8 mouse cellular contexts compared by ENCODE assay signal in the genomic region with DNA sequence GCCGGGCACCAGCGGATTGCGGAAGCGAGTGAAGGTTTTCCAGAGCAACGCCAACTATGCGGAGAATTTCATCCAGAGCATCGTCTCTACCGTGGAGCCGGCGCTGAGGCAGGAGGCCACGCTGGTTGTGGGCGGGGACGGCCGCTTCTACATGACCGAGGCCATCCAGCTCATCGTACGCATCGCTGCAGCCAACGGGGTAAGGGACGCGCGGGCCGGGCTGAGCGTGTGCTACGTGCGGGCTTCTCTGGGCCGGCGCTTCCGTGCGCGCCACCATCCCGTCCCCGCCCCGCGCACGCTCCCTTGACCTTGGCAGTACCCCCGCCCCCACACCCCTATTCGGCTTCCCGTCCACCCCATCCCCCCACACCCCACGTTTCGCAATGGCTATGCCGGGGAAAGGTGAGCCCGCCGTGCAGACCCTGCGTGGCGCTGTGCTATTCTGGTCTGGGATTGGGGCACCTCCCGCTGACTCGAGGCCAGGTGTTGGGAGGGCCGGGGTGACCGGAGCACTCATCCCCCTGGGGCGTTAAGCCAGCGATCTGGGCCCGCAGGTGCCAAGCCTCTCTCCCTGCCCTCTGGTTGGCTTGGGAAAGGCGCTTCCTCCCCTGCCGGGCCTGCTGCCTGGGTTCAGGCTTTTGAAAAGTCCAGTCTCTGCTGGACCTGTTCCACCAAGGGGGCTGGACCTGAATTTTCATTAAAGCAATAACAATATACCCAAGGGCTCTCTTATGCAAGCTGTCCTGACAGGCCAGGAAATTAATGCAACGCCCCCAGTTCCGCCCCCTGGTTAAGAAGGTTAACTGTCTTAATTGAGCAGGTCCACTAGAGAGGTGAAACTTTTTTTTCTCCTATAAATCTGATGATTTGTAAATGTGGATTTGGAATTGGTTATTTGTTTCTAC. TPM values are rescaled to one million over a fixed set of nuclear protein-coding genes. Genes with fewer than 3 reads are reported as not detected.
DNase-seq lines count a peak whose midpoint lies in the region; ATAC-seq lines count a peak whose summit lies in the region.

TSS of gene Itgb3bp (minus strand) at position 201 of the 905 bp plus-strand sequence.

- peak; percentile 91 for DNase-seq in adrenal gland, adult 2 months
- peak; percentile 81 for DNase-seq in embryo, embryonic 10.5 days (ENCODE audit: low spot score)
- DNase-seq in gastrocnemius, postnatal 36 days = peak; percentile 85 to 86
- peak; percentile 81 for DNase-seq in left cerebral cortex, postnatal 36 days (ENCODE audit: low spot score in 2 of 2)
- peak; percentile 83 for DNase-seq in midbrain, embryonic 10.5 days (ENCODE audit: low spot score)
- peak; percentile 97 for DNase-seq in skeletal muscle tissue, adult 2 months (ENCODE audit: low read depth, low spot score)

- H3K9ac ChIP-seq in intestine, embryonic 15.5 days = peak within 1 kb of the TSS; percentile 77

- peak within 1 kb of the TSS; percentile 91 for H3K4me2 ChIP-seq in intestine, embryonic 15.5 days (replicated peaks)

- no peaks in the 10 kb centered on the region for H3K9me3 ChIP-seq in intestine, embryonic 15.5 days
- H3K9me3 ChIP-seq in midbrain, embryonic 10.5 days (replicated peaks) = no peaks in the 10 kb centered on the region

- H3K27ac ChIP-seq in intestine, embryonic 15.5 days = peak within 1 kb of the TSS; percentile 99
- H3K27ac ChIP-seq in midbrain, embryonic 10.5 days (replicated peaks) = peak within 1 kb of the TSS; percentile 90

- no peaks in the 10 kb centered on the region for H3K27me3 ChIP-seq in intestine, embryonic 15.5 days (replicated peaks)
- H3K27me3 ChIP-seq in midbrain, embryonic 10.5 days (ENCODE audit: low read depth, poor library complexity, severe bottlenecking) = no peaks in the 10 kb centered on the region

- peaks cover 11% of the 10 kb centered on the region for H3K4me1 ChIP-seq in intestine, embryonic 15.5 days (replicated peaks)
- H3K4me1 ChIP-seq in midbrain, embryonic 10.5 days = peaks cover 20% of the 10 kb centered on the region

- H3K36me3 ChIP-seq in intestine, embryonic 15.5 days = no peaks in the 10 kb centered on the region
- no peaks in the 10 kb centered on the region for H3K36me3 ChIP-seq in midbrain, embryonic 10.5 days

- peak within 1 kb of the TSS; percentile 71 for H3K4me3 ChIP-seq in intestine, embryonic 15.5 days (replicated peaks)
- H3K4me3 ChIP-seq in midbrain, embryonic 10.5 days = peak within 1 kb of the TSS; percentile 76

- WGBS in intestine, embryonic 15.5 days = 1% methylated on average over 56 of the region's 57 CpGs
- WGBS in midbrain, embryonic 10.5 days = 1% methylated on average over 57 of the region's 57 CpGs

- peak; percentile 94 for ATAC-seq in intestine, embryonic 15.5 days
- no peak; the same call in 1 of the 2 replicates for ATAC-seq in erythroid progenitor cell, adult 5-6 weeks (replicated peaks; ENCODE audit: low FRiP score, poor library complexity, severe bottlenecking)

- intact Hi-C loops in gastrocnemius, postnatal 36 days (cut with DNase I) = loop anchor here (2.0 kb wide), 1 partner anchor 45 kb away; no protein-coding TSS in a partner anchor
- intact Hi-C loops in left cerebral cortex, postnatal 36 days (cut with DNase I) = no loop called here

RNA-seq across cellular contexts. Expression of gene Itgb3bp, which starts in this region (rescaled TPM):
- 1 to 10 TPM; 5.8 to 6.4 TPM for total RNA-seq in adrenal gland, adult 2 months (2021)
- polyA plus RNA-seq in adrenal gland, adult 2 months (2012; rRNA removed) = 0.30 and 0.42 TPM in 2 replicates
- 1 to 10 TPM; 4.7 to 5.6 TPM for total RNA-seq in gastrocnemius, postnatal 36 days (2021)
- polyA plus RNA-seq in intestine, embryonic 15.5 days (2015; fragmentation: Nextera tagmentation; extraction: Ambion mirVana) = 34.6 and 40.1 TPM in 2 replicates
- total RNA-seq in left cerebral cortex, postnatal 36 days (2021) = 1 to 10 TPM; 4.7 to 5.9 TPM
- polyA plus RNA-seq in midbrain, embryonic 10.5 days (2016; fragmentation: Nextera tagmentation; extraction: Ambion mirVana) = 54.9 and 62.3 TPM in 2 replicates
- 1.4 and 15.5 TPM in 2 replicates for total RNA-seq in erythroid progenitor cell, adult 5-6 weeks (2015; ENCODE audit: low replicate concordance)
- total RNA-seq in erythroid progenitor cell, adult 5-6 weeks (2017; ENCODE audit: low replicate concordance) = 1.4 and 8.2 TPM in 2 replicates

Comparison
In these comparisons a context has a peak if more than half of its experiments do, and no peak if none do; other contexts are left out.
1. RNA of gene Itgb3bp (polyA plus RNA-seq): 54.9 to 62.3 TPM in midbrain, embryonic 10.5 days and 34.6 to 40.1 TPM in intestine, embryonic 15.5 days; 0.30 to 0.42 TPM in adrenal gland, adult 2 months; every median in the first group is over 10 times any median in the second.
2. Peak in every context shown above with its lines, with median percentiles within 50 percentile points of each other: DNase-seq.